Mouse (Mus musculus) hindbrain, embryonic 15.5 days (tissue): Measurements from ENCODE around the gene Cacna2d2. TPM values are rescaled to one million over a fixed set of nuclear protein-coding genes. Genes with fewer than 3 reads are reported as not detected.

Experiments used
- ATAC-seq: fragments of 200-750 bp; cut with Nextera tagmentation; 2 replicates; pipeline ENCODE4 v1.8.0; 2017; ENCODE audit warnings: low read depth, moderate number of reproducible peaks, moderate TSS enrichment; ENCODE audit not compliant: low FRiP score
- H3K27ac ChIP-seq: fragments of 300-500 bp; sonication (generic); replicated peaks from 2 replicates; pipeline ENCODE4 v1.5.1; 2015; ENCODE audit warnings: mild to moderate bottlenecking, inconsistent platforms
- H3K27me3 ChIP-seq: fragments of 300-500 bp; sonication (generic); 2 replicates; pipeline ENCODE4 v1.6.1; 2015; ENCODE audit warnings: control low read depth, inconsistent platforms
- H3K36me3 ChIP-seq: fragments of 300-500 bp; sonication (generic); 2 replicates; pipeline ENCODE4 v1.6.1; 2015; ENCODE audit warnings: control low read depth, inconsistent platforms
- H3K4me1 ChIP-seq: fragments of 300-500 bp; sonication (generic); replicated peaks from 2 replicates; pipeline ENCODE4 v1.6.1; 2015; ENCODE audit warnings: control low read depth, inconsistent platforms
- H3K4me2 ChIP-seq: fragments of 300-500 bp; sonication (generic); 2 replicates; pipeline ENCODE4 v1.6.1; 2015; ENCODE audit warnings: moderate library complexity, mild to moderate bottlenecking, inconsistent platforms
- H3K4me3 ChIP-seq: fragments of 300-500 bp; sonication (generic); 2 replicates; pipeline ENCODE4 v1.5.1; 2015; ENCODE audit warnings: mild to moderate bottlenecking, inconsistent platforms
- H3K9ac ChIP-seq: fragments of 300-500 bp; sonication (generic); 2 replicates; pipeline ENCODE4 v1.6.1; 2015; ENCODE audit warnings: inconsistent platforms
- H3K9me3 ChIP-seq: fragments of 300-500 bp; sonication (generic); 2 replicates; pipeline ENCODE4 v1.6.1; 2016; ENCODE audit warnings: control low read depth, inconsistent platforms
- WGBS: fragments of 180-500 bp; shearing (Covaris S2); methylation state at CpG from one replicate; pipeline ENCODE4 v1.1.7; 2015; 5-methylcytosine and 5-hydroxymethylcytosine counted together
- polyA plus RNA-seq: library from polyadenylated mRNA; unstranded; fragments of >200 nt; fragmentation: Nextera tagmentation; extraction: Ambion mirVana; gene quantifications from 2 replicates; pipeline ENCODE4 v1.2.1, GENCODE M21; 2015

Gene Cacna2d2
- polyA plus RNA-seq, 1 experiment from 2014 or later, result 10.7 TPM

- Histone ChIP-seq H3K4me3 (no peak overlapping the region), H3K4me1 (peaks cover 29% of the 10 kb centered on the region), H3K9me3 (no peaks in the 10 kb centered on the region), H3K4me2 (no peak overlapping the region), H3K9ac (no peak overlapping the region), H3K27ac (no peak overlapping the region), H3K36me3 (no peaks in the 10 kb centered on the region), H3K27me3 (peaks cover 10% of the 10 kb centered on the region; the same call in 1 of the 2 replicates)
- ATAC-seq, result no peak
- WGBS, result 12% methylated on average over 5 of the region's 5 CpGs
Measured at GRCm38 (mm10) chr9:107375451-107375850, 24.0 kb upstream of the Cacna2d2 start.

GRCm38 (mm10) chr9:107377961-107378512 is 21.4 kb upstream of the Cacna2d2 start:
- peak overlapping the region; percentile 25 for H3K9ac ChIP-seq
- H3K4me3 ChIP-seq, result peak overlapping the region; percentile 35
- H3K4me1 ChIP-seq, result peaks cover 34% of the 10 kb centered on the region
- no peaks in the 10 kb centered on the region for H3K9me3 ChIP-seq
- under 1% methylated on average over 35 of the region's 35 CpGs for WGBS
- ATAC-seq, result peak; percentile 70
- no peaks in the 10 kb centered on the region for H3K36me3 ChIP-seq
- H3K27me3 ChIP-seq, result peaks cover 26% of the 10 kb centered on the region
- peak overlapping the region; percentile 64 for H3K4me2 ChIP-seq
- H3K27ac ChIP-seq, result peak overlapping the region; percentile 78

- H3K27me3 ChIP-seq, result peaks cover 26% of the 10 kb centered on the region
- H3K4me2 ChIP-seq, result no peak overlapping the region
- no peak overlapping the region for H3K27ac ChIP-seq
- WGBS, result 15% methylated on average over 8 of the region's 8 CpGs
- H3K4me3 ChIP-seq, result no peak overlapping the region
- no peaks in the 10 kb centered on the region for H3K9me3 ChIP-seq
- no peak overlapping the region for H3K9ac ChIP-seq
- no peak for ATAC-seq
- H3K36me3 ChIP-seq, result no peaks in the 10 kb centered on the region
- peaks cover 26% of the 10 kb centered on the region for H3K4me1 ChIP-seq
Measured at GRCm38 (mm10) chr9:107381723-107382122, 17.7 kb upstream of the Cacna2d2 start.

GRCm38 (mm10) chr9:107384396-107384795 is 15.0 kb upstream of the Cacna2d2 start:
- Histone ChIP-seq H3K4me1 (0 out of 2 replicates have a peak, but pooled peaks cover 7% of the 10 kb centered on the region), H3K27me3 (peaks cover 23% of the 10 kb centered on the region), H3K4me2 (no peak overlapping the region), H3K27ac (no peak overlapping the region), H3K36me3 (no peaks in the 10 kb centered on the region), H3K4me3 (no peak overlapping the region), H3K9me3 (no peaks in the 10 kb centered on the region), H3K9ac (no peak overlapping the region)
- 18% methylated on average over 3 of the region's 3 CpGs for WGBS
- no peak for ATAC-seq

GRCm38 (mm10) chr9:107386722-107387121 is 12.7 kb upstream of the Cacna2d2 start:
- Histone ChIP-seq H3K36me3 (no peaks in the 10 kb centered on the region), H3K4me1 (peaks cover 13% of the 10 kb centered on the region; the same call in 1 of the 2 replicates)
- no peak for ATAC-seq

GRCm38 (mm10) chr9:107387708-107388107 is 11.7 kb upstream of the Cacna2d2 start:
- Histone ChIP-seq H3K27ac (no peak overlapping the region), H3K27me3 (no peaks in the 10 kb centered on the region), H3K36me3 (no peaks in the 10 kb centered on the region), H3K4me3 (no peak overlapping the region), H3K4me1 (peaks cover 8% of the 10 kb centered on the region; the same call in 1 of the 2 replicates), H3K4me2 (no peak overlapping the region), H3K9me3 (no peaks in the 10 kb centered on the region), H3K9ac (no peak overlapping the region)
- WGBS, result 75% methylated on average over 3 of the region's 3 CpGs
- ATAC-seq, result no peak

More at GRCm38 (mm10) chr9:107386722-107387121, 12.7 kb upstream of the Cacna2d2 start:
- no peak overlapping the region for H3K4me2 ChIP-seq
- no peaks in the 10 kb centered on the region for H3K9me3 ChIP-seq
- no peak overlapping the region for H3K9ac ChIP-seq
- WGBS, result 70% methylated on average over 3 of the region's 3 CpGs
- H3K27me3 ChIP-seq, result peaks cover 7% of the 10 kb centered on the region; the same call in 1 of the 2 replicates
- no peak overlapping the region for H3K27ac ChIP-seq
- no peak overlapping the region for H3K4me3 ChIP-seq

- H3K9me3 ChIP-seq, result no peaks in the 10 kb centered on the region
- WGBS, result 41% methylated on average over 2 of the region's 2 CpGs
- no peak overlapping the region for H3K9ac ChIP-seq
- no peak overlapping the region for H3K4me2 ChIP-seq
- no peaks in the 10 kb centered on the region for H3K36me3 ChIP-seq
- H3K27me3 ChIP-seq, result no peaks in the 10 kb centered on the region
- peaks cover 8% of the 10 kb centered on the region; the same call in 1 of the 2 replicates for H3K4me1 ChIP-seq
- H3K4me3 ChIP-seq, result no peak overlapping the region
- ATAC-seq, result no peak
- no peak overlapping the region for H3K27ac ChIP-seq
Measured at GRCm38 (mm10) chr9:107388263-107388662, 11.1 kb upstream of the Cacna2d2 start.

GRCm38 (mm10) chr9:107396397-107396796 is 3.0 kb upstream of the Cacna2d2 start:
- no peak overlapping the region for H3K27ac ChIP-seq
- ATAC-seq, result no peak
- 0 out of 2 replicates have a peak, but pooled peaks cover 4% of the 10 kb centered on the region for H3K27me3 ChIP-seq
- no peak overlapping the region for H3K4me3 ChIP-seq
- H3K36me3 ChIP-seq, result no peaks in the 10 kb centered on the region
- no peak overlapping the region for H3K9ac ChIP-seq
- H3K9me3 ChIP-seq, result no peaks in the 10 kb centered on the region
- 43% methylated on average over 4 of the region's 4 CpGs for WGBS
- peaks cover 17% of the 10 kb centered on the region for H3K4me1 ChIP-seq
- no peak overlapping the region for H3K4me2 ChIP-seq

GRCm38 (mm10) chr9:107398968-107399367 is 444 bp upstream of the Cacna2d2 start:
- Histone ChIP-seq H3K27me3 (0 out of 2 replicates have a peak, but pooled peaks cover 4% of the 10 kb centered on the region), H3K36me3 (no peaks in the 10 kb centered on the region), H3K4me1 (peaks cover 42% of the 10 kb centered on the region), H3K4me2 (peak overlapping the region; percentile 91), H3K9ac (peak overlapping the region; percentile 90; the same call in 1 of the 2 replicates), H3K27ac (no peak overlapping the region), H3K4me3 (peak overlapping the region; percentile 95; the same call in 1 of the 2 replicates), H3K9me3 (no peaks in the 10 kb centered on the region)
- WGBS, result 30% methylated on average over 11 of the region's 11 CpGs
- no peak for ATAC-seq

GRCm38 (mm10) chr9:107400060-107400511 is 674 bp downstream of the Cacna2d2 start:
- Histone ChIP-seq H3K27ac (peak overlapping the region; percentile 78), H3K27me3 (0 out of 2 replicates have a peak, but pooled peaks cover 4% of the 10 kb centered on the region), H3K9ac (peak overlapping the region; percentile 90), H3K4me2 (peak overlapping the region; percentile 91), H3K4me1 (peaks cover 48% of the 10 kb centered on the region), H3K9me3 (no peaks in the 10 kb centered on the region), H3K36me3 (no peaks in the 10 kb centered on the region), H3K4me3 (peak overlapping the region; percentile 95)
- ATAC-seq, result peak; percentile 32
- WGBS, result under 1% methylated on average over 27 of the region's 45 CpGs

GRCm38 (mm10) chr9:107400666-107401285 is 1.4 kb downstream of the Cacna2d2 start:
- WGBS, result 17% methylated on average over 13 of the region's 13 CpGs
- peak overlapping the region; percentile 78 for H3K27ac ChIP-seq

GRCm38 (mm10) chr9:107403116-107403515 is 3.7 kb downstream of the Cacna2d2 start:
- 0 out of 2 replicates have a peak overlapping the region, but pooled peaks have one; percentile 37 for H3K9ac ChIP-seq
- H3K4me1 ChIP-seq, result peaks cover 57% of the 10 kb centered on the region
- WGBS, result 58% methylated on average over 7 of the region's 7 CpGs
- no peaks in the 10 kb centered on the region for H3K27me3 ChIP-seq
- peak overlapping the region; percentile 91 for H3K4me2 ChIP-seq
- H3K27ac ChIP-seq, result no peak overlapping the region
- H3K9me3 ChIP-seq, result no peaks in the 10 kb centered on the region
- H3K4me3 ChIP-seq, result peak overlapping the region; percentile 95
- no peaks in the 10 kb centered on the region for H3K36me3 ChIP-seq
- ATAC-seq, result no peak

More at GRCm38 (mm10) chr9:107400666-107401285, 1.4 kb downstream of the Cacna2d2 start:
- 0 out of 2 replicates have a peak, but pooled peaks have one; percentile 2 for ATAC-seq
- Histone ChIP-seq H3K4me3 (peak overlapping the region; percentile 95), H3K9me3 (no peaks in the 10 kb centered on the region), H3K4me1 (peaks cover 48% of the 10 kb centered on the region), H3K27me3 (0 out of 2 replicates have a peak, but pooled peaks cover 4% of the 10 kb centered on the region), H3K4me2 (peak overlapping the region; percentile 91), H3K36me3 (no peaks in the 10 kb centered on the region), H3K9ac (peak overlapping the region; percentile 90)
